Mouse (Mus musculus) heart, adult 18-20 months (tissue): ENCODE measurements around the gene Gm3159. TPM values are rescaled to one million over a fixed set of nuclear protein-coding genes. Genes with fewer than 3 reads are reported as not detected.
"Not testable (repeated sequence)": the region's sequence is repeated elsewhere in the genome, so short reads cannot be mapped to it uniquely, and the experiment has no call there.

ENCODE experiments used
- DNase-seq, 2 experiments: peaks; one replicate each; pipeline ENCODE4 v3.0.0; 2021 to 2022; ENCODE audit warnings: mixed read lengths in 1 of 2
- long read RNA-seq, 2 experiments: library from polyadenylated mRNA; stranded (forward); transcript quantifications; one replicate each; pipeline ENCODE4 v2.0.0; 2021
- total RNA-seq, 2 experiments: library from RNA; stranded (reverse); gene quantifications; 2 replicates each; pipeline ENCODE4 v1.2.3; 2021

Gene Gm3159
- total RNA-seq = not detected
- long read RNA-seq, experiment 1 = 0 reads
- long read RNA-seq, experiment 2 = 0 reads

GRCm38 (mm10) chr14:4397226-4397625, at the start of gene Gm3159:
Gene Gm3159, plus strand, starts transcription at chr14:4397526.
- DNase-seq = not testable (repeated sequence)

DNA sequence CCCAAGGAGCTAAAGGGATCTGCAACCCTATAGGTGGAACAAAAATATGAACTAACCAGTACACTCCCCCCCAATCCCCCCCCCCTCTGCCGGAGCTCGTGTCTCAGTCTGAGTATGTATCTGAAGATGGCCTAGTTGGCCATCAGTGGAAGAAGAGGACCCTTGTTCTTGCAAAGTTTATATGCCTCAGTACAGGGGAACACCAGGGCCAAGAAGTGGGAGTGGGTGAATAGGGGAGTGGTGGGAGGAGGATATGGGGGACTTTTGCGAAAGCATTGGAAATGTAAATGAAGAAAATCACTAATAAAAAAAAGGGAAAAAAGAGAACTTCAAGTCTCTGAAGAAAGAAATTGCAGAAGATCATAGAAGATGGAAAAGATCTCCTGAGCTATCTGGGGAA, 28.3 kb upstream of the Gm3159 start:
- not testable (repeated sequence) for DNase-seq

DNA sequence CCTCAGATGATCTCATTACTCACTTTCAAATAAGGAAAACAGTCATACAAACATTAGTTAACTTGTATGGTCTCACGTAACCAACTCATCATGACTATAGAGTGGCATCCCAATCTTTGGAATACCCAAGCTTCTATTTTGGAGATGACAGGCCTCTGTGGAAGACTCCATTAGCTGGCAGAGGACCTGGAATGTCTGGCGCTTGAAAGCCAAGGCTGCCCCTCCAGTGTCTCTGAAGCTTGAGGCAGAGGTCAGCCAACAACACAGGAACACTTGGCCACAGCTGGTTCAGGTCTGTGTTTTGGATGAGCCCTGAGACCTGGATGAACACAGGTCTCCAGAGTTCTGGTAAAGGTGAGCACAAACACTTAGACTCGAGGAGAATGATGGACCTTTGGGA, 27.6 kb upstream of the Gm3159 start:
- not testable (repeated sequence) for DNase-seq

GRCm38 (mm10) chr14:4377871-4378270, 19.5 kb upstream of the Gm3159 start:
- DNase-seq = not testable (repeated sequence)

DNA sequence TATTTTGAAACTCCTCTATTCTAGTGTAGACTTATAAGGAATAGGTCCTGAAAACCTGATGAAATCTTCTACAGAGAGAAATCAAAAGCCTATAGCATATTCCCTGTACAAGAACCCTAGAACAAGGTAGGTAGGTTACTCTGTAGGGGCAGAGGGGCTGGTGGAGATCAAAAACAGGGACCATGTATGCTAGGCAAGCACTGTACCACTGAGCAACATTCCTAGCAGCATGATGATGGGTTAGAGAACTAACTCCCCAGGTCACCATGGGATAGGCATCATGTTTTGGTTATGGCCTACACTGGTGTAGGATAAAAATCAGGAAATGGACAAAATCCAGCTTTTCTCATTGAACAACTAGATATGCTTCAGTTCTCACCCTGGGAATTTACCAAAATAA, 11.7 kb upstream of the Gm3159 start:
- DNase-seq = not testable (repeated sequence)

- not testable (repeated sequence) for DNase-seq
These were observed 4.3 kb upstream of the Gm3159 start for GRCm38 (mm10) chr14:4392841-4393530.

GRCm38 (mm10) chr14:4398624-4399023, 1.3 kb downstream of the Gm3159 start:
- not testable (repeated sequence) for DNase-seq

GRCm38 (mm10) chr14:4400115-4400789, 2.9 kb downstream of the Gm3159 start:
- not testable (repeated sequence) for DNase-seq

GRCm38 (mm10) chr14:4401245-4401644, 3.9 kb downstream of the Gm3159 start:
- not testable (repeated sequence) for DNase-seq

DNA sequence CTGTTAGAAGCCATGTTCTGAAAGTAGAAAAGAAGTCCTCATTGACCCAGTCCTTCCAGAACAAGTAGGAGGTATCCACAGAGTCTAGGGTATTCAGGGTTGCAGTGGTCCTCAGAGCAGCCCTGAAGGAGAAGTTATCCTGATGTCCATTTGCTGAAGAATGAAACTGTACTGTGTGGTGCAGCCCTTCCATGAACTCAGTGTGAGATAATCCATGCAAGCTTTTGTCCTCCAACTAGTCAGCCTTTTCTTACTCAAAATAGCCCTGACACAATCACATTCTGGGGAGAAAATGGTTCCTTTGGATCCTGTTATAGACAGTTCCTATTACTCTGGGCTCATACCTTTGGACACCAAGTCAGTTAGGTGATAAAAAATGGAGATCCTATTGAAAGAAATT, 6.5 kb downstream of the Gm3159 start:
- DNase-seq = not testable (repeated sequence)

DNA sequence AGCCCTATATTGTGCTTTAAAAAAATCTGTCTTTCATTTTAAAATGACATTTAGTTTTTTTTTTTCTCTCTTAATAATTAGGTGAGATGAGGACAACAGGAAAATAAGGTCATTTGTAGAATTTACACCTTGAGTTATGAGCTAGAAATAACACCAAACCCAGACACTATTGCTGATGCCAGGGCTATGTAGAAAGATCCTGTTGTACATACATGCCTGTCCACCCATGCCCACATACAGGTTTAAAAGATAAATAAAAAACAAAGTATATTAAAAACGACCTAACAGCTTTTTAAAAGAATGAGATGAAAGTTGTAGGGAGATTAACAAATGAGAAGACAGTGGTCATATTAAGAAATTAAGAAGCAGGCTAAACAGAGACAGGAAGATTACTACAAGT, 12.6 kb downstream of the Gm3159 start:
- peak in 1 of 2 experiments; percentile 1 for DNase-seq

DNA sequence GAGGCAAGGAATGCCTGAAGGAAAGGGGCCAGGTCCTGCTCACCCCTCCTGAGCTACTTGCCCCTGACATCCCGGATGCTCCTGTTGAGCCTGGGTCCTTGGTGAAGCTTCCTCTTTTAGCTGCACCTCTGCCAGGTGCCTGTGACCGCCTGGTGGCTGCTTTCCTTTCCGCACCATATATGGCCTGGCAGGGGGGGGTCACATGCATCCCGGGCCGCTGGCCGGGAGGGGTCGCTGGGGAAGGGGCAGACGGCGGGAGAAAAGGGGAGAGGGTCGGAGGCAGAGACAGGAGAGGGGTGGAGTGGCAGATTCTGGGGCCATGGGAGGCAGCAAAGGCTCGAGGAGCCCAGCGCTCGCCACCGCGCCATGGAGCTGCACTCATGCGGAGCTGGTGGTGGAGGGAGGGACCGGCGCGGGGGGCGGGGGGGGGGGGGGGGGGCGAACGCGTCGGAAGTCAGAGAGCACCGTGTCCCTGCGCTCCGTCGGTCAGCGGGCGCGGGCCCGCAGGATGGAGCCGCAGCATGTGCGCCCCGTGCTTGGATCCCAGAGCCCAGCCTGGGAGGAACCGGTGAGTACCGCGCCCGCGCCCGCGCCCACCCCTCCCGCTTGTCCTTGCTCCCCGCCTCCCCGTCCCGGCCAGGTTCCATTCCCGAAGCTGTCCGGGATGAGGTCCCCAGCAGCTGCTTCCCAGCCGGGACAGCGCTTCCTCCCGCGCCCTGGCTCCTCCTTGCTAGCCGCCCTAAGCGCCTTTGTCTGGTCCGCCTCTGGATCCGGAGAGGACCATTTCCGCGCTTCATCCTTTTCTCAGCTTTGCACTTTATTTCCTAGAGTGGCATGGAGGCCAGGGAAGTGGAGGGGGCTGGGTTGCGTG, 17.9 kb downstream of the Gm3159 start, which contains the start of gene Gm3164:
Gene Gm3164, plus strand, starts transcription at position 484 of the 871 bp plus-strand sequence.
- peak; percentile 52 to 81 for DNase-seq

DNA sequence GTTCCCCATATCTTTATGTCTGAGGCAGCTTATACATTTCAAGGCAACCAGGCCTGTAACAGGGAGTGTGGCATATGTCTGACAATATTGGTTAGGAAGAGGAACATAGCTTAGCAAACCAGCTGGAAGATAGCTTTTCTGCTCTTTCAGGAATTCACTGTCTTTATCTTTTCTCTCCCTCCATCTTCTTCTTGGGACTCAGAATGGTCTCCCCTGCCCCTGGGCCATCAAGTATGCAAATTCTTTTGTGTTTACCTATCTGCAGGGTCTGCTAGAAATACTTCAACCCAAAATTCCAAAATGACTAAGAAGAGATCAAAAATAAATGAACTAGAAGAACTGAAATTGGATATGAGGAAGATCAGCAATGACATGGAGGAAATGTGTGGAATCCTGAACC, 33.4 kb downstream of the Gm3159 start, which contains the start of gene Gm3173:
Gene Gm3173, plus strand, starts transcription at position 301 of the 400 bp plus-strand sequence.
- DNase-seq = not testable (repeated sequence)

Other genes with a start within 250 kb of the Gm3159 start
- gene Gm3127, start 232.5 kb upstream of the Gm3159 start, total RNA-seq = not detected
- not detected for gene Gm2974, start 214.9 kb upstream of the Gm3159 start, total RNA-seq
- gene Gm3138, start 147.9 kb upstream of the Gm3159 start, total RNA-seq = not detected
- gene Gm3149, start 80.2 kb upstream of the Gm3159 start, total RNA-seq = not detected
- gene 2610042L04Rik, start 62.8 kb upstream of the Gm3159 start, total RNA-seq = not detected
- under 1 TPM in 1 of 2 experiments, not detected in 1; 0.28 TPM for gene Gm3164, start 17.9 kb downstream of the Gm3159 start, total RNA-seq
- gene Gm3173, start 33.5 kb downstream of the Gm3159 start, total RNA-seq = not detected
- gene Gm3182, start 84.2 kb downstream of the Gm3159 start, total RNA-seq = not detected
- not detected for gene Gm3047, start 157.9 kb downstream of the Gm3159 start, total RNA-seq
- not detected for gene Gm8159, start 234.8 kb downstream of the Gm3159 start, total RNA-seq